Mouse (Mus musculus) heart, embryonic 16.5 days (tissue): ENCODE measurements at regions not wholly inside any gene's neighbourhood (a gene's known extent, or its start where the extent isn't known, plus 50 kb on each side); places are given as distances from the start of the nearest gene placed in this dataset.

Experiments
- ATAC-seq: fragments of 200-750 bp; cut with Nextera tagmentation; replicated peaks from 2 replicates; pipeline ENCODE4 v1.8.0; 2017; ENCODE audit warnings: moderate number of reproducible peaks; ENCODE audit not compliant: insufficient read depth, low FRiP score; ENCODE audit errors: extremely low read depth
- H3K27ac ChIP-seq: fragments of 300-500 bp; sonication (generic); 2 replicates; pipeline ENCODE4 v1.5.1; 2014; ENCODE audit warnings: mild to moderate bottlenecking, low read length, control low read depth, moderate library complexity
- H3K27me3 ChIP-seq: fragments of 300-500 bp; sonication (generic); 2 replicates; pipeline ENCODE4 v1.6.1; 2014; ENCODE audit warnings: low read length, mixed read lengths; ENCODE audit not compliant: control insufficient read depth, insufficient read depth
- H3K36me3 ChIP-seq: fragments of 300-500 bp; sonication (generic); 2 replicates; pipeline ENCODE4 v1.6.1; 2014; ENCODE audit not compliant: control insufficient read depth, insufficient read depth
- H3K4me1 ChIP-seq: fragments of 300-500 bp; sonication (generic); 2 replicates; pipeline ENCODE4 v1.6.1; 2014; ENCODE audit warnings: low read length, mixed read lengths; ENCODE audit not compliant: control insufficient read depth, insufficient read depth
- H3K4me2 ChIP-seq: fragments of 300-500 bp; sonication (generic); 2 replicates; pipeline ENCODE4 v1.6.1; 2014; ENCODE audit warnings: low read depth, mild to moderate bottlenecking, control low read depth, low read length
- H3K4me3 ChIP-seq: fragments of 300-500 bp; sonication (generic); 2 replicates; pipeline ENCODE4 v1.5.1; 2014; ENCODE audit warnings: mild to moderate bottlenecking, control low read depth, low read length
- H3K9ac ChIP-seq: fragments of 300-500 bp; sonication (generic); 2 replicates; pipeline ENCODE4 v1.6.1; 2014; ENCODE audit warnings: low read length, control low read depth
- H3K9me3 ChIP-seq: fragments of 300-500 bp; sonication (generic); replicated peaks from 2 replicates; pipeline ENCODE4 v1.6.1; 2016; ENCODE audit warnings: low read length; ENCODE audit not compliant: control insufficient read depth
- WGBS: fragments of 180-500 bp; shearing (Covaris S2); extraction: QIAGEN DNeasy Blood & Tissue Kit; methylation state at CpG from one replicate; pipeline ENCODE4 v1.1.7; 2014; 5-methylcytosine and 5-hydroxymethylcytosine counted together

- Histone ChIP-seq H3K4me3 (no peak overlapping the region), H3K27ac (no peak overlapping the region), H3K9me3 (no peaks in the 10 kb centered on the region), H3K9ac (no peak overlapping the region), H3K4me1 (peaks cover 7% of the 10 kb centered on the region), H3K36me3 (no peaks in the 10 kb centered on the region), H3K4me2 (no peak overlapping the region), H3K27me3 (no peaks in the 10 kb centered on the region)
- WGBS = 75% methylated on average over 5 of the region's 5 CpGs
- no peak for ATAC-seq
Observed at GRCm38 (mm10) chr4:47608673-47609072, 134.2 kb downstream of the Sec61b start.

- Histone ChIP-seq H3K4me2 (no peak overlapping the region), H3K36me3 (no peaks in the 10 kb centered on the region), H3K9ac (no peak overlapping the region), H3K27ac (no peak overlapping the region), H3K27me3 (no peaks in the 10 kb centered on the region), H3K4me1 (no peaks in the 10 kb centered on the region), H3K4me3 (no peak overlapping the region), H3K9me3 (no peaks in the 10 kb centered on the region)
- 60% methylated on average over 5 of the region's 5 CpGs for WGBS
- no peak for ATAC-seq
Observed at GRCm38 (mm10) chr4:47610913-47611312, 136.5 kb downstream of the Sec61b start.

GRCm38 (mm10) chr4:47616525-47616924 lies 142.1 kb downstream of the Sec61b start:
- H3K9ac ChIP-seq = no peak overlapping the region
- H3K27me3 ChIP-seq = no peaks in the 10 kb centered on the region
- no peak for ATAC-seq
- no peaks in the 10 kb centered on the region for H3K4me1 ChIP-seq
- no peak overlapping the region for H3K27ac ChIP-seq
- H3K4me2 ChIP-seq = no peak overlapping the region
- no peak overlapping the region for H3K4me3 ChIP-seq
- 74% methylated on average over 3 of the region's 3 CpGs for WGBS
- no peaks in the 10 kb centered on the region for H3K9me3 ChIP-seq
- no peaks in the 10 kb centered on the region for H3K36me3 ChIP-seq

GRCm38 (mm10) chr4:47620700-47621099 lies 146.2 kb downstream of the Sec61b start:
- H3K27me3 ChIP-seq = no peaks in the 10 kb centered on the region
- no peak overlapping the region for H3K27ac ChIP-seq
- 66% methylated on average over 3 of the region's 3 CpGs for whole genome bisulfite sequencing
- no peaks in the 10 kb centered on the region for H3K9me3 ChIP-seq
- no peaks in the 10 kb centered on the region for H3K36me3 ChIP-seq
- no peak overlapping the region for H3K4me3 ChIP-seq
- no peak overlapping the region for H3K9ac ChIP-seq
- no peaks in the 10 kb centered on the region for H3K4me1 ChIP-seq
- H3K4me2 ChIP-seq = no peak overlapping the region
- no peak for ATAC-seq

GRCm38 (mm10) chr4:47622851-47623743 lies 148.6 kb downstream of the Sec61b start:
- H3K27me3 ChIP-seq = no peaks in the 10 kb centered on the region
- H3K9me3 ChIP-seq = no peaks in the 10 kb centered on the region
- no peak overlapping the region for H3K27ac ChIP-seq
- no peaks in the 10 kb centered on the region for H3K4me1 ChIP-seq
- ATAC-seq = no peak
- no peak overlapping the region for H3K9ac ChIP-seq
- H3K36me3 ChIP-seq = no peaks in the 10 kb centered on the region
- WGBS = 82% methylated on average over 13 of the region's 13 CpGs
- no peak overlapping the region for H3K4me2 ChIP-seq
- no peak overlapping the region for H3K4me3 ChIP-seq

GRCm38 (mm10) chr4:47630006-47630405 lies 155.5 kb downstream of the Sec61b start:
- ATAC-seq = no peak
- no peaks in the 10 kb centered on the region for H3K4me1 ChIP-seq
- H3K27ac ChIP-seq = no peak overlapping the region
- no peak overlapping the region for H3K4me2 ChIP-seq
- H3K4me3 ChIP-seq = no peak overlapping the region
- no peaks in the 10 kb centered on the region for H3K36me3 ChIP-seq
- no peak overlapping the region for H3K9ac ChIP-seq
- H3K9me3 ChIP-seq = no peaks in the 10 kb centered on the region
- 56% methylated on average over 8 of the region's 8 CpGs for WGBS
- no peaks in the 10 kb centered on the region for H3K27me3 ChIP-seq

GRCm38 (mm10) chr4:47630427-47630826 lies 156.0 kb downstream of the Sec61b start:
- Histone ChIP-seq H3K9ac (no peak overlapping the region), H3K4me1 (no peaks in the 10 kb centered on the region), H3K27me3 (no peaks in the 10 kb centered on the region), H3K4me3 (no peak overlapping the region), H3K9me3 (no peaks in the 10 kb centered on the region), H3K27ac (no peak overlapping the region), H3K4me2 (no peak overlapping the region), H3K36me3 (no peaks in the 10 kb centered on the region)
- WGBS = 32% methylated on average over 1 of the region's 1 CpGs
- ATAC-seq = no peak

GRCm38 (mm10) chr4:47638876-47639494 lies 164.5 kb downstream of the Sec61b start:
- no peaks in the 10 kb centered on the region for H3K9me3 ChIP-seq
- no peak overlapping the region for H3K4me2 ChIP-seq
- no peak overlapping the region for H3K9ac ChIP-seq
- no peaks in the 10 kb centered on the region for H3K27me3 ChIP-seq
- no peak for ATAC-seq
- 44% methylated on average over 10 of the region's 10 CpGs for WGBS
- no peak overlapping the region for H3K27ac ChIP-seq
- no peaks in the 10 kb centered on the region for H3K36me3 ChIP-seq
- H3K4me1 ChIP-seq = no peaks in the 10 kb centered on the region
- no peak overlapping the region for H3K4me3 ChIP-seq

- Histone ChIP-seq H3K27me3 (no peaks in the 10 kb centered on the region), H3K9me3 (peaks cover 10% of the 10 kb centered on the region), H3K4me2 (no peak overlapping the region), H3K4me1 (0 out of 2 replicates have a peak, but pooled peaks cover 4% of the 10 kb centered on the region), H3K36me3 (no peaks in the 10 kb centered on the region), H3K27ac (no peak overlapping the region), H3K4me3 (no peak overlapping the region), H3K9ac (no peak overlapping the region)
- peak; percentile 92 for ATAC-seq
- WGBS = 38% methylated on average over 1 of the region's 1 CpGs
Observed at GRCm38 (mm10) chr4:47645093-47645492, 170.6 kb downstream of the Sec61b start.
